Mouse (Mus musculus) midbrain, postnatal 0 days (tissue): Measurements from ENCODE around the gene Hrh1. TPM values are rescaled to one million over a fixed set of nuclear protein-coding genes. Genes with fewer than 3 reads are reported as not detected.

Source experiments
- ATAC-seq: fragments of 200-750 bp; cut with Nextera tagmentation; 2 replicates; pipeline ENCODE4 v1.8.0; 2017; ENCODE audit warnings: moderate number of reproducible peaks, mild to moderate bottlenecking, moderate TSS enrichment, moderate library complexity; ENCODE audit not compliant: low FRiP score
- DNase-seq: peaks from one replicate; pipeline ENCODE4 v3.0.0-alpha.2; 2015; ENCODE audit warnings: low spot score
- H3K27ac ChIP-seq: fragments of 300-500 bp; sonication (generic); 2 replicates; pipeline ENCODE4 v1.5.1; 2014; ENCODE audit warnings: low read depth, mild to moderate bottlenecking, low read length, mixed read lengths
- H3K27me3 ChIP-seq: fragments of 300-500 bp; sonication (generic); 2 replicates; pipeline ENCODE4 v1.6.1; 2014; ENCODE audit warnings: low read length, control low read depth, mixed read lengths; ENCODE audit not compliant: insufficient read depth
- H3K36me3 ChIP-seq: fragments of 300-500 bp; sonication (generic); 2 replicates; pipeline ENCODE4 v1.6.1; 2014; ENCODE audit warnings: low read length, control low read depth, mixed read lengths; ENCODE audit not compliant: insufficient read depth
- H3K4me1 ChIP-seq: fragments of 300-500 bp; sonication (generic); 2 replicates; pipeline ENCODE4 v1.6.1; 2014; ENCODE audit warnings: mild to moderate bottlenecking, control low read depth, antibody characterized with exemption, low read length, mixed read lengths; ENCODE audit not compliant: insufficient read depth
- H3K4me2 ChIP-seq: fragments of 300-500 bp; sonication (generic); 2 replicates; pipeline ENCODE4 v1.6.1; 2014; ENCODE audit warnings: low read depth, mild to moderate bottlenecking, low read length, mixed read lengths; ENCODE audit not compliant: poor library complexity, severe bottlenecking
- H3K4me3 ChIP-seq: fragments of 300-500 bp; sonication (generic); 2 replicates; pipeline ENCODE4 v1.5.1; 2014; ENCODE audit warnings: low read depth, mild to moderate bottlenecking, low read length, moderate library complexity
- H3K9ac ChIP-seq: fragments of 300-500 bp; sonication (generic); replicated peaks from 2 replicates; pipeline ENCODE4 v1.6.1; 2014; ENCODE audit warnings: mild to moderate bottlenecking, low read length, moderate library complexity, mixed read lengths; ENCODE audit not compliant: poor library complexity, severe bottlenecking
- H3K9me3 ChIP-seq: fragments of 300-500 bp; sonication (generic); 2 replicates; pipeline ENCODE4 v1.6.1; 2016; ENCODE audit warnings: low read length, control low read depth
- CTCF ChIP-seq: IDR thresholded peaks from 2 replicates; pipeline ENCODE4 v1.5.1; 2016; ENCODE audit warnings: antibody characterized with exemption, mild to moderate bottlenecking
- WGBS: fragments of 180-500 bp; shearing (Covaris S2); extraction: QIAGEN DNeasy Blood & Tissue Kit; methylation state at CpG from one replicate; pipeline ENCODE4 v1.1.7; 2014; 5-methylcytosine and 5-hydroxymethylcytosine counted together
- polyA plus RNA-seq: library from polyadenylated mRNA; unstranded; fragments of >200 nt; fragmentation: Nextera tagmentation; extraction: Ambion mirVana; gene quantifications from 2 replicates; pipeline ENCODE4 v1.2.1, GENCODE M21; 2015
- total RNA-seq: library from RNA; depleted of rRNA; stranded (reverse); fragments of >200 nt; gene quantifications from 2 replicates; pipeline ENCODE4 v1.2.3, GENCODE M21; 2014

Hrh1 gene
- total and polyA plus RNA-seq, 2 experiments from 2014 or later: 1.6 to 1.9 TPM

- Histone ChIP-seq H3K36me3 (no peaks in the 10 kb centered on the region), H3K4me3 (no peak overlapping the region), H3K27ac (no peak overlapping the region), H3K4me2 (no peak overlapping the region), H3K9me3 (no peaks in the 10 kb centered on the region), H3K27me3 (no peaks in the 10 kb centered on the region), H3K4me1 (no peaks in the 10 kb centered on the region), H3K9ac (no peak overlapping the region)
- DNase-seq: no peak
- ATAC-seq: no peak
- no peak for TF ChIP-seq CTCF
Measured at GRCm38 (mm10) chr6:114421061-114421460, 23.3 kb downstream of the Hrh1 start.

GRCm38 (mm10) chr6:114423051-114423676 lies 25.4 kb downstream of the Hrh1 start:
- Histone ChIP-seq H3K9me3 (no peaks in the 10 kb centered on the region), H3K27ac (no peak overlapping the region), H3K4me1 (no peaks in the 10 kb centered on the region), H3K9ac (no peak overlapping the region), H3K4me2 (no peak overlapping the region), H3K36me3 (no peaks in the 10 kb centered on the region), H3K4me3 (no peak overlapping the region), H3K27me3 (no peaks in the 10 kb centered on the region)
- ATAC-seq: no peak
- DNase-seq: no peak
- no peak for TF ChIP-seq CTCF
- WGBS: 78% methylated on average over 9 of the region's 9 CpGs

DNA sequence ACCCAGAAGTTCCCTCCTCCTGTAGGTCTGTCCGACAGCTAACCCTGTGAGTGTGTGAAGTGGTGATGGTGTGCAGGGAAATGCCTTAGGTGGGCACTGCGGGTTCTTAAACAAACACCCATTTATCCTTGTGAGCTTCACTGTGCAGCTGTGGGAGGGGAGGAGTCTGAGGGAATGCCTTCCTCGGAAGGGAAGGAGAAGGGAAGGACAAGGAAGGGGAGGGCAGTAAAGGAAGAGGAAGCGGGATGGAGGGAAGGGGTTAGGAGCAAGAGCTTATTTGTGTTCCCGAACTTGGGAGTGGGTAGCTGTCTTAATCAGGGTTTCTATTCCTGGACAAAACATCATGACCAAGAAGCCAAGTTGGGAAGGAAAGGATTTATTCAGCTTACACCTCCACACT lies 27.6 kb downstream of the Hrh1 start:
- Histone ChIP-seq H3K9me3 (no peaks in the 10 kb centered on the region), H3K4me1 (no peaks in the 10 kb centered on the region), H3K36me3 (no peaks in the 10 kb centered on the region), H3K4me3 (no peak overlapping the region), H3K9ac (no peak overlapping the region), H3K27ac (no peak overlapping the region), H3K4me2 (no peak overlapping the region), H3K27me3 (no peaks in the 10 kb centered on the region)
- no peak for ATAC-seq
- WGBS: 53% methylated on average over 5 of the region's 5 CpGs
- TF ChIP-seq CTCF: no peak
- DNase-seq: no peak

- H3K27me3 ChIP-seq: no peaks in the 10 kb centered on the region
- no peaks in the 10 kb centered on the region for H3K9me3 ChIP-seq
- H3K27ac ChIP-seq: 0 out of 2 replicates have a peak overlapping the region, but pooled peaks have one; percentile 43
- H3K36me3 ChIP-seq: no peaks in the 10 kb centered on the region
- no peak overlapping the region for H3K4me3 ChIP-seq
- DNase-seq: peak; percentile 79
- no peak; the same call in 1 of the 2 replicates for ATAC-seq
- no peaks in the 10 kb centered on the region; the same call in 1 of the 2 replicates for H3K4me1 ChIP-seq
- no peak overlapping the region for H3K4me2 ChIP-seq
- no peak for TF ChIP-seq CTCF
- WGBS: 48% methylated on average over 13 of the region's 13 CpGs
- H3K9ac ChIP-seq: no peak overlapping the region
Measured at GRCm38 (mm10) chr6:114427641-114428040, 29.9 kb downstream of the Hrh1 start.

DNA sequence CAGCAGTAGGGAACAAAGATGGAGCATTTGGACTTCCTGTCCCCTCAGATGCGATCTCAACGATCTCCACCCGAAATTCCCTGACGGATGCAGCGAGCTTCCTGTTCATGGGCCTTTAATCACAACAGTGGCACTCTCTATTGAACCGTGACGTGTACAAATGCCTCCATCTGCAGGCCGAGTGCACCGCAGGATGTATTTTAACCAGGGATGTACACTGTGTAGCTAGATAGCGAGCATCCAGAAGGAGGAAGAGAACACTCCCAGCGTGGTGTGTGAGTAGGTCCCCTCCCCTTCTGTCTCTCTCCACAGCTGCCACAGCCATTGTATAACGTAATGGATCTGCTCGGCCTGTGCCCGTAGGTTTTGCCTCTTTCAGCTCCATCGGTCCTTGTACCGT lies 31.1 kb downstream of the Hrh1 start:
- DNase-seq (no peak), ATAC-seq (no peak; the same call in 1 of the 2 replicates)
- H3K27me3 ChIP-seq: no peaks in the 10 kb centered on the region
- H3K4me2 ChIP-seq: no peak overlapping the region
- 67% methylated on average over 16 of the region's 16 CpGs for WGBS
- no peaks in the 10 kb centered on the region for H3K9me3 ChIP-seq
- no peak overlapping the region for H3K9ac ChIP-seq
- H3K4me3 ChIP-seq: no peak overlapping the region
- H3K36me3 ChIP-seq: no peaks in the 10 kb centered on the region
- TF ChIP-seq CTCF: no peak
- H3K4me1 ChIP-seq: no peaks in the 10 kb centered on the region; the same call in 1 of the 2 replicates
- H3K27ac ChIP-seq: no peak overlapping the region

DNA sequence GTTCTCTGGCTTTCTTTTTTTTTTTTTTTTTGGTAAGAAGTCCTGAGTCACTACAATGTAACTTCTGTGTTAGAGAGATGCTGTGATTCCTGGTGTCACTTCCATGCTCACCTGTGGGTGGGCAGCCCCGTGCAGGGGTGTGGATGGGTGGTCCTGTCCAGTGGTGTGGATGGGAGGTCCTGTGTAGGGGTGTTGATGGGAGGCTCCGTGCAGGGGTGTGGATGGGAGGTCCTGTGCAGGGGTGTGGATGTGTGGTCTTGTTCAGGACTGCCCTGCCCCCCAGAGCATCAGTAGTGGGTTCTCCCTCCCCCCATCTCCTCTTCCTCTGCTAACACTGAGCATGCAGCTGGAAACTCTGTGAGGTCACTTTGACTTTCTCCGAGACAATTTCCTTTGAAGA lies 34.9 kb downstream of the Hrh1 start:
- no peak for TF ChIP-seq CTCF
- Histone ChIP-seq H3K9ac (no peak overlapping the region), H3K4me1 (no peaks in the 10 kb centered on the region; the same call in 1 of the 2 replicates), H3K9me3 (no peaks in the 10 kb centered on the region), H3K4me3 (no peak overlapping the region), H3K27me3 (no peaks in the 10 kb centered on the region), H3K27ac (no peak overlapping the region), H3K36me3 (no peaks in the 10 kb centered on the region), H3K4me2 (no peak overlapping the region)
- DNase-seq: no peak
- 43% methylated on average over 3 of the region's 3 CpGs for WGBS
- no peak for ATAC-seq
